ENCODE assay signal across 8 mouse cellular contexts in genomic region chr2:30441518-30442497, GRCm38 (mm10). TPM values are rescaled to one million over a fixed set of nuclear protein-coding genes. Genes with fewer than 3 reads are reported as not detected.
DNase-seq lines count a peak whose midpoint lies in the region; ATAC-seq lines count a peak whose summit lies in the region.

No protein-coding gene starts in this region.

- H3K27ac ChIP-seq in embryonic facial prominence, embryonic 15.5 days (replicated peaks): peak overlapping the region; percentile 100
- H3K27ac ChIP-seq in heart, embryonic 11.5 days (ENCODE audit: low read depth, low read length): peak overlapping the region; percentile 100
- peak overlapping the region; percentile 100 for H3K27ac ChIP-seq in kidney, embryonic 14.5 days (ENCODE audit: low read depth, low read length)

- peak overlapping the region; percentile 15; the same call in 1 of the 2 replicates for H3K9ac ChIP-seq in embryonic facial prominence, embryonic 15.5 days
- peak overlapping the region; percentile 89 for H3K9ac ChIP-seq in heart, embryonic 11.5 days (ENCODE audit: low read depth, low read length)
- peak overlapping the region; percentile 66 for H3K9ac ChIP-seq in kidney, embryonic 14.5 days (ENCODE audit: low read depth, low read length)

- peaks cover 68% of the 10 kb centered on the region for H3K4me1 ChIP-seq in embryonic facial prominence, embryonic 15.5 days
- peaks cover 72% of the 10 kb centered on the region for H3K4me1 ChIP-seq in heart, embryonic 11.5 days (ENCODE audit: control insufficient read depth, insufficient read depth, low read length)
- peaks cover 64% of the 10 kb centered on the region for H3K4me1 ChIP-seq in kidney, embryonic 14.5 days (ENCODE audit: control insufficient read depth, insufficient read depth, low read length)

- 2% methylated on average over 15 of the region's 15 CpGs for WGBS in embryonic facial prominence, embryonic 15.5 days
- 8% methylated on average over 15 of the region's 15 CpGs for WGBS in heart, embryonic 11.5 days (ENCODE audit: insufficient replicate concordance)
- 3% methylated on average over 15 of the region's 15 CpGs for WGBS in kidney, embryonic 14.5 days

- H3K36me3 ChIP-seq in embryonic facial prominence, embryonic 15.5 days: peaks cover 46% of the 10 kb centered on the region
- H3K36me3 ChIP-seq in heart, embryonic 11.5 days (ENCODE audit: control insufficient read depth, insufficient read depth, low read length): peaks cover 24% of the 10 kb centered on the region
- peaks cover 63% of the 10 kb centered on the region for H3K36me3 ChIP-seq in kidney, embryonic 14.5 days (ENCODE audit: control insufficient read depth, insufficient read depth, low read length)
- peaks cover 5% of the 10 kb centered on the region for H3K36me3 ChIP-seq in splenic B cell, adult 2 months (ENCODE audit: control insufficient read depth, insufficient read depth, low read length, poor library complexity, severe bottlenecking)

- H3K4me3 ChIP-seq in embryonic facial prominence, embryonic 15.5 days (replicated peaks): peak overlapping the region; percentile 29
- H3K4me3 ChIP-seq in heart, embryonic 11.5 days (ENCODE audit: low read depth, low read length): peak overlapping the region; percentile 41
- peak overlapping the region; percentile 28 for H3K4me3 ChIP-seq in kidney, embryonic 14.5 days (ENCODE audit: low read length)

- H3K9me3 ChIP-seq in embryonic facial prominence, embryonic 15.5 days (replicated peaks): no peaks in the 10 kb centered on the region
- no peaks in the 10 kb centered on the region for H3K9me3 ChIP-seq in heart, embryonic 11.5 days (replicated peaks; ENCODE audit: control insufficient read depth, low read length)
- H3K9me3 ChIP-seq in kidney, embryonic 14.5 days (ENCODE audit: control insufficient read depth, low read length): no peaks in the 10 kb centered on the region

- H3K27me3 ChIP-seq in embryonic facial prominence, embryonic 15.5 days: no peaks in the 10 kb centered on the region
- H3K27me3 ChIP-seq in heart, embryonic 11.5 days (ENCODE audit: control insufficient read depth, insufficient read depth, low read length): no peaks in the 10 kb centered on the region
- H3K27me3 ChIP-seq in kidney, embryonic 14.5 days (ENCODE audit: control insufficient read depth, insufficient read depth, low read length): no peaks in the 10 kb centered on the region
- no peaks in the 10 kb centered on the region for H3K27me3 ChIP-seq in splenic B cell, adult 2 months (ENCODE audit: control insufficient read depth, insufficient read depth, low read length, poor library complexity, severe bottlenecking)

- peak; percentile 83 for ATAC-seq in embryonic facial prominence, embryonic 15.5 days (ENCODE audit: insufficient number of reproducible peaks, low FRiP score, low TSS enrichment, low read depth)
- peak; percentile 57 for ATAC-seq in heart, embryonic 11.5 days (replicated peaks; ENCODE audit: insufficient number of reproducible peaks, low FRiP score, low TSS enrichment)
- peak; percentile 70 for ATAC-seq in kidney, embryonic 14.5 days (ENCODE audit: low FRiP score, low TSS enrichment)
- ATAC-seq in monocyte, adult 5-6 weeks (replicated peaks; ENCODE audit: insufficient number of reproducible peaks, low FRiP score, low TSS enrichment, poor library complexity, severe bottlenecking): peak; percentile 59

- DNase-seq in 3134 (ENCODE audit: extremely low read depth, insufficient read length, low spot score) (peak; percentile 87), liver (peak; percentile 80)
- peak; percentile 87 for DNase-seq in adrenal gland, adult 2 months
- DNase-seq in splenic B cell, adult 2 months (ENCODE audit: low read depth, low spot score): peak; percentile 96

- peak overlapping the region; percentile 53 for H3K4me2 ChIP-seq in embryonic facial prominence, embryonic 15.5 days (replicated peaks)
- H3K4me2 ChIP-seq in heart, embryonic 11.5 days: peak overlapping the region; percentile 86
- H3K4me2 ChIP-seq in kidney, embryonic 14.5 days (replicated peaks; ENCODE audit: low read depth, low read length): peak overlapping the region; percentile 57

RNA-seq across cellular contexts. Expression of gene Ptpa, which starts 26.0 kb away (rescaled TPM):
- total RNA-seq in adrenal gland, adult 2 months (2021): 100 to 1,000 TPM; 124 to 147 TPM
- polyA plus RNA-seq in adrenal gland, adult 2 months (2012; rRNA removed): 235 and 242 TPM in 2 replicates
- 146 and 154 TPM in 2 replicates for polyA plus RNA-seq in embryonic facial prominence, embryonic 15.5 days (2015; fragmentation: Nextera tagmentation; extraction: Ambion mirVana)
- 50.3 and 63.5 TPM in 2 replicates for polyA plus RNA-seq in heart, embryonic 11.5 days (2014; fragmentation: Nextera tagmentation; extraction: Ambion mirVana)
- 92.3 and 96.0 TPM in 2 replicates for polyA plus RNA-seq in kidney, embryonic 14.5 days (2014; fragmentation: Nextera tagmentation; extraction: Ambion mirVana)
- 23.0 to 45.8 TPM (median 34.5 TPM) in 3 replicates for total RNA-seq in monocyte, adult 5-6 weeks (2017)

RNA-seq across cellular contexts. Expression of gene Crat, which starts 26.2 kb away (rescaled TPM):
- total RNA-seq in adrenal gland, adult 2 months (2021): 100 to 1,000 TPM; 216 to 274 TPM
- 326 and 448 TPM in 2 replicates for polyA plus RNA-seq in adrenal gland, adult 2 months (2012; rRNA removed)
- 29.4 and 32.1 TPM in 2 replicates for polyA plus RNA-seq in embryonic facial prominence, embryonic 15.5 days (2015; fragmentation: Nextera tagmentation; extraction: Ambion mirVana)
- polyA plus RNA-seq in heart, embryonic 11.5 days (2014; fragmentation: Nextera tagmentation; extraction: Ambion mirVana): 61.5 and 66.0 TPM in 2 replicates
- 21.4 and 30.6 TPM in 2 replicates for polyA plus RNA-seq in kidney, embryonic 14.5 days (2014; fragmentation: Nextera tagmentation; extraction: Ambion mirVana)
- 5.1 to 16.4 TPM (median 6.8 TPM) in 3 replicates for total RNA-seq in monocyte, adult 5-6 weeks (2017)

RNA-seq across cellular contexts. Expression of gene Ier5l, which starts 32.2 kb away (rescaled TPM):
- 1 to 10 TPM; 2.4 to 7.8 TPM for total RNA-seq in adrenal gland, adult 2 months (2021)
- 30.6 and 39.4 TPM in 2 replicates for polyA plus RNA-seq in adrenal gland, adult 2 months (2012; rRNA removed)
- polyA plus RNA-seq in embryonic facial prominence, embryonic 15.5 days (2015; fragmentation: Nextera tagmentation; extraction: Ambion mirVana): 2.2 and 3.0 TPM in 2 replicates
- 2.4 TPM in 2 replicates for polyA plus RNA-seq in heart, embryonic 11.5 days (2014; fragmentation: Nextera tagmentation; extraction: Ambion mirVana)
- 5.5 and 7.2 TPM in 2 replicates for polyA plus RNA-seq in kidney, embryonic 14.5 days (2014; fragmentation: Nextera tagmentation; extraction: Ambion mirVana)
- 0.29 to 1.8 TPM (median 1.7 TPM) in 3 replicates for total RNA-seq in monocyte, adult 5-6 weeks (2017)

RNA-seq across cellular contexts. Expression of gene Dolpp1, which starts 49.8 kb away (rescaled TPM):
- 10 to 100 TPM; 16.5 to 21.9 TPM for total RNA-seq in adrenal gland, adult 2 months (2021)
- polyA plus RNA-seq in adrenal gland, adult 2 months (2012; rRNA removed): 70.6 and 82.0 TPM in 2 replicates
- 34.6 and 34.7 TPM in 2 replicates for polyA plus RNA-seq in embryonic facial prominence, embryonic 15.5 days (2015; fragmentation: Nextera tagmentation; extraction: Ambion mirVana)
- 19.5 and 21.3 TPM in 2 replicates for polyA plus RNA-seq in heart, embryonic 11.5 days (2014; fragmentation: Nextera tagmentation; extraction: Ambion mirVana)
- 31.0 and 34.7 TPM in 2 replicates for polyA plus RNA-seq in kidney, embryonic 14.5 days (2014; fragmentation: Nextera tagmentation; extraction: Ambion mirVana)
- 11.3 to 25.4 TPM (median 19.3 TPM) in 3 replicates for total RNA-seq in monocyte, adult 5-6 weeks (2017)

Comparison
In these comparisons a context has a peak if more than half of its experiments do, and no peak if none do; other contexts are left out.
1. Peak in every context shown above with its lines: DNase-seq, ATAC-seq, H3K4me3 ChIP-seq and H3K27ac ChIP-seq.
2. H3K9ac ChIP-seq: peak in every context shown above with its lines; median percentile 89 in heart, embryonic 11.5 days; 66 in kidney, embryonic 14.5 days; 15 in embryonic facial prominence, embryonic 15.5 days.